ENCODE assay signal across 13 mouse cellular contexts in genomic region chr7:126427323-126427860, GRCm38 (mm10). TPM values are rescaled to one million over a fixed set of nuclear protein-coding genes. Genes with fewer than 3 reads are reported as not detected.
A peak's percentile ranks its signal among the peaks of the same experiment; 100 is the strongest.
DNase-seq lines count a peak whose midpoint lies in the region; ATAC-seq and TF ChIP-seq lines count a peak whose summit lies in the region.
"Had no signal": no experiment of that assay in that cellular context is flagged by ENCODE, and none has a peak within 500 bp of the region (broad histone marks: within the 10 kb centered on the region; RNA-seq: fewer than 3 reads in every experiment).

No protein-coding gene starts in this region.

- H3K4me1 ChIP-seq in forebrain, embryonic 12.5 days, result peaks cover 13% of the 10 kb centered on the region
- H3K4me1 ChIP-seq in forebrain, postnatal 0 days (ENCODE audit: insufficient read depth), result peaks cover 12% of the 10 kb centered on the region
- peaks cover 15% of the 10 kb centered on the region for H3K4me1 ChIP-seq in midbrain, embryonic 12.5 days
- H3K4me1 ChIP-seq in midbrain, embryonic 14.5 days (ENCODE audit: control insufficient read depth, insufficient read depth, low read length), result peaks cover 14% of the 10 kb centered on the region
- peaks cover 7% of the 10 kb centered on the region for H3K4me1 ChIP-seq in neural tube, embryonic 12.5 days
- peaks cover 28% of the 10 kb centered on the region for H3K4me1 ChIP-seq in heart, embryonic 10.5 days

- no peaks in the 10 kb centered on the region for H3K36me3 ChIP-seq in forebrain, embryonic 12.5 days (replicated peaks)
- H3K36me3 ChIP-seq in forebrain, postnatal 0 days (ENCODE audit: insufficient read depth), result no peaks in the 10 kb centered on the region; the same call in 1 of the 2 replicates
- H3K36me3 ChIP-seq in midbrain, embryonic 12.5 days, result 0 out of 2 replicates have a peak, but pooled peaks cover 4% of the 10 kb centered on the region
- no peaks in the 10 kb centered on the region for H3K36me3 ChIP-seq in midbrain, embryonic 14.5 days (ENCODE audit: control insufficient read depth, insufficient read depth, low read length)
- H3K36me3 ChIP-seq in neural tube, embryonic 12.5 days, result no peaks in the 10 kb centered on the region
- peaks cover 16% of the 10 kb centered on the region; the same call in 1 of the 2 replicates for H3K36me3 ChIP-seq in heart, embryonic 10.5 days

- no peaks in the 10 kb centered on the region for H3K27me3 ChIP-seq in forebrain, embryonic 12.5 days
- no peaks in the 10 kb centered on the region for H3K27me3 ChIP-seq in forebrain, postnatal 0 days (ENCODE audit: insufficient read depth, low read length)
- 0 out of 2 replicates have a peak, but pooled peaks cover 4% of the 10 kb centered on the region for H3K27me3 ChIP-seq in midbrain, embryonic 12.5 days
- H3K27me3 ChIP-seq in midbrain, embryonic 14.5 days (ENCODE audit: control insufficient read depth, insufficient read depth, low read length), result no peaks in the 10 kb centered on the region
- H3K27me3 ChIP-seq in neural tube, embryonic 12.5 days (replicated peaks), result no peaks in the 10 kb centered on the region
- peaks cover 3% of the 10 kb centered on the region; the same call in 1 of the 2 replicates for H3K27me3 ChIP-seq in heart, embryonic 10.5 days (ENCODE audit: insufficient read depth, poor library complexity, severe bottlenecking)

- no peak overlapping the region for H3K27ac ChIP-seq in forebrain, embryonic 12.5 days
- H3K27ac ChIP-seq in forebrain, postnatal 0 days (ENCODE audit: low read depth, low read length), result no peak overlapping the region
- H3K27ac ChIP-seq in midbrain, embryonic 12.5 days (replicated peaks), result no peak overlapping the region
- H3K27ac ChIP-seq in midbrain, embryonic 14.5 days (replicated peaks; ENCODE audit: low read depth, low read length), result no peak overlapping the region
- no peak overlapping the region for H3K27ac ChIP-seq in neural tube, embryonic 12.5 days
- no peak overlapping the region for H3K27ac ChIP-seq in heart, embryonic 10.5 days

- ATAC-seq in forebrain, embryonic 12.5 days (ENCODE audit: low FRiP score), result no peak
- ATAC-seq in forebrain, postnatal 0 days, result no peak
- no peak for ATAC-seq in midbrain, embryonic 12.5 days (ENCODE audit: low FRiP score, low read depth)
- ATAC-seq in midbrain, embryonic 14.5 days (ENCODE audit: low FRiP score, low TSS enrichment), result no peak
- ATAC-seq in neural tube, embryonic 12.5 days (ENCODE audit: low FRiP score, low read depth), result no peak
- ATAC-seq in megakaryocyte progenitor cell, adult 5-6 weeks (replicated peaks; ENCODE audit: poor library complexity), result no peak

- 65% methylated on average over 12 of the region's 13 CpGs for WGBS in forebrain, embryonic 12.5 days
- WGBS in forebrain, postnatal 0 days, result 66% methylated on average over 13 of the region's 13 CpGs
- WGBS in midbrain, embryonic 12.5 days, result 67% methylated on average over 12 of the region's 13 CpGs
- 68% methylated on average over 12 of the region's 13 CpGs for WGBS in midbrain, embryonic 14.5 days
- WGBS in neural tube, embryonic 12.5 days, result 53% methylated on average over 12 of the region's 13 CpGs
- WGBS in heart, embryonic 10.5 days, result 36% methylated on average over 13 of the region's 13 CpGs

- peak overlapping the region; percentile 77; the same call in 1 of the 2 replicates for H3K9ac ChIP-seq in forebrain, embryonic 12.5 days
- H3K9ac ChIP-seq in forebrain, postnatal 0 days, result no peak overlapping the region
- H3K9ac ChIP-seq in midbrain, embryonic 12.5 days (replicated peaks), result peak overlapping the region; percentile 89; the same call in 1 of the 2 replicates
- H3K9ac ChIP-seq in midbrain, embryonic 14.5 days (replicated peaks; ENCODE audit: low read length), result no peak overlapping the region; the same call in 1 of the 2 replicates
- no peak overlapping the region for H3K9ac ChIP-seq in neural tube, embryonic 12.5 days

- TF ChIP-seq CTCF in forebrain, postnatal 0 days (IDR thresholded peaks at IDR 0.05; ENCODE audit: low read depth), result no peak

- no peaks in the 10 kb centered on the region for H3K9me3 ChIP-seq in forebrain, embryonic 12.5 days
- H3K9me3 ChIP-seq in forebrain, postnatal 0 days (ENCODE audit: low read length), result no peaks in the 10 kb centered on the region
- H3K9me3 ChIP-seq in midbrain, embryonic 12.5 days, result no peaks in the 10 kb centered on the region
- H3K9me3 ChIP-seq in midbrain, embryonic 14.5 days (ENCODE audit: control insufficient read depth, low read length), result no peaks in the 10 kb centered on the region
- H3K9me3 ChIP-seq in neural tube, embryonic 12.5 days, result no peaks in the 10 kb centered on the region
- no peaks in the 10 kb centered on the region for H3K9me3 ChIP-seq in heart, embryonic 10.5 days

- DNase-seq in forebrain, postnatal 0 days, result no peak
- DNase-seq in midbrain, embryonic 14.5 days, result no peak
- DNase-seq in embryo, embryonic 11 days, result peak; percentile 11
- DNase-seq in heart, embryonic 10.5 days (ENCODE audit: low spot score), result no peak

- H3K4me3 ChIP-seq in forebrain, embryonic 12.5 days (replicated peaks), result no peak overlapping the region
- no peak overlapping the region for H3K4me3 ChIP-seq in forebrain, postnatal 0 days (ENCODE audit: low read depth, low read length)
- H3K4me3 ChIP-seq in midbrain, embryonic 12.5 days, result no peak overlapping the region
- H3K4me3 ChIP-seq in midbrain, embryonic 14.5 days (replicated peaks; ENCODE audit: low read depth, low read length), result no peak overlapping the region
- H3K4me3 ChIP-seq in neural tube, embryonic 12.5 days, result no peak overlapping the region
- H3K4me3 ChIP-seq in heart, embryonic 10.5 days, result no peak overlapping the region

- H3K4me2 ChIP-seq in forebrain, embryonic 12.5 days, result 0 out of 2 replicates have a peak overlapping the region, but pooled peaks have one; percentile 81
- no peak overlapping the region for H3K4me2 ChIP-seq in forebrain, postnatal 0 days (ENCODE audit: low read depth)
- H3K4me2 ChIP-seq in midbrain, embryonic 12.5 days (replicated peaks), result peak overlapping the region; percentile 76
- no peak overlapping the region for H3K4me2 ChIP-seq in midbrain, embryonic 14.5 days (ENCODE audit: low read length)
- peak overlapping the region; percentile 84 for H3K4me2 ChIP-seq in neural tube, embryonic 12.5 days (replicated peaks)

RNA-seq across cellular contexts. Expression of gene Rabep2, which starts 1.2 kb away (rescaled TPM):
- 20.2 and 20.6 TPM in 2 replicates for polyA plus RNA-seq in forebrain, embryonic 12.5 days (2016; fragmentation: Nextera tagmentation; extraction: Ambion mirVana)
- total RNA-seq in forebrain, postnatal 0 days (2014; rRNA removed), result 26.1 and 26.4 TPM in 2 replicates
- polyA plus RNA-seq in forebrain, postnatal 0 days (2015; fragmentation: Nextera tagmentation; extraction: Ambion mirVana), result 17.3 and 19.3 TPM in 2 replicates
- 25.1 and 26.0 TPM in 2 replicates for polyA plus RNA-seq in midbrain, embryonic 12.5 days (2016; fragmentation: Nextera tagmentation; extraction: Ambion mirVana)
- polyA plus RNA-seq in midbrain, embryonic 14.5 days (2014; fragmentation: Nextera tagmentation; extraction: Ambion mirVana), result 19.6 and 22.1 TPM in 2 replicates
- polyA plus RNA-seq in neural tube, embryonic 12.5 days (2016; fragmentation: Nextera tagmentation; extraction: Ambion mirVana), result 26.8 TPM in 2 replicates
- 25.5 and 25.8 TPM in 2 replicates for polyA plus RNA-seq in heart, embryonic 10.5 days (2016; fragmentation: Nextera tagmentation; extraction: Ambion mirVana)
- total RNA-seq in megakaryocyte progenitor cell, adult 5-6 weeks (2015), result 4.0 and 4.9 TPM in 2 replicates
- 12.9 and 19.5 TPM in 2 replicates for total RNA-seq in megakaryocyte progenitor cell, adult 5-6 weeks (2017)

RNA-seq across cellular contexts. Expression of gene Cd19, which starts 12.7 kb away (rescaled TPM):
- polyA plus RNA-seq in forebrain, embryonic 12.5 days (2016; fragmentation: Nextera tagmentation; extraction: Ambion mirVana), result 0.40 TPM in 1 of 2 replicates, not detected in the other
- total RNA-seq in forebrain, postnatal 0 days (2014; rRNA removed), result 0.67 TPM in 1 of 2 replicates, not detected in the other
- not detected in 2 replicates for polyA plus RNA-seq in forebrain, postnatal 0 days (2015; fragmentation: Nextera tagmentation; extraction: Ambion mirVana)
- polyA plus RNA-seq in midbrain, embryonic 12.5 days (2016; fragmentation: Nextera tagmentation; extraction: Ambion mirVana), result not detected in 2 replicates
- not detected in 2 replicates for polyA plus RNA-seq in midbrain, embryonic 14.5 days (2014; fragmentation: Nextera tagmentation; extraction: Ambion mirVana)
- not detected in 2 replicates for polyA plus RNA-seq in neural tube, embryonic 12.5 days (2016; fragmentation: Nextera tagmentation; extraction: Ambion mirVana)
- not detected in 2 replicates for polyA plus RNA-seq in heart, embryonic 10.5 days (2016; fragmentation: Nextera tagmentation; extraction: Ambion mirVana)
- total RNA-seq in megakaryocyte progenitor cell, adult 5-6 weeks (2015), result not detected in 2 replicates
- total RNA-seq in megakaryocyte progenitor cell, adult 5-6 weeks (2017), result not detected in 2 replicates
- total RNA-seq: hematopoietic stem cell, adult 5-6 weeks had no signal
- polyA plus RNA-seq: forebrain, embryonic 11.5 days; liver, embryonic 11.5 days; neural tube, embryonic 14.5 days; stomach, embryonic 14.5 days had no signal

RNA-seq across cellular contexts. Expression of gene Nfatc2ip, which starts 30.9 kb away (rescaled TPM):
- polyA plus RNA-seq in forebrain, embryonic 12.5 days (2016; fragmentation: Nextera tagmentation; extraction: Ambion mirVana), result 3.9 and 4.6 TPM in 2 replicates
- total RNA-seq in forebrain, postnatal 0 days (2014; rRNA removed), result 5.2 and 6.3 TPM in 2 replicates
- polyA plus RNA-seq in forebrain, postnatal 0 days (2015; fragmentation: Nextera tagmentation; extraction: Ambion mirVana), result 2.2 and 2.4 TPM in 2 replicates
- polyA plus RNA-seq in midbrain, embryonic 12.5 days (2016; fragmentation: Nextera tagmentation; extraction: Ambion mirVana), result 3.4 and 4.3 TPM in 2 replicates
- 3.5 and 4.9 TPM in 2 replicates for polyA plus RNA-seq in midbrain, embryonic 14.5 days (2014; fragmentation: Nextera tagmentation; extraction: Ambion mirVana)
- polyA plus RNA-seq in neural tube, embryonic 12.5 days (2016; fragmentation: Nextera tagmentation; extraction: Ambion mirVana), result 3.2 and 4.2 TPM in 2 replicates
- polyA plus RNA-seq in heart, embryonic 10.5 days (2016; fragmentation: Nextera tagmentation; extraction: Ambion mirVana), result 1.5 and 1.6 TPM in 2 replicates
- 11.4 and 12.2 TPM in 2 replicates for total RNA-seq in megakaryocyte progenitor cell, adult 5-6 weeks (2015)
- 14.9 and 15.3 TPM in 2 replicates for total RNA-seq in megakaryocyte progenitor cell, adult 5-6 weeks (2017)

RNA-seq across cellular contexts. Expression of gene Atp2a1, which starts 35.5 kb away (rescaled TPM):
- polyA plus RNA-seq in forebrain, embryonic 12.5 days (2016; fragmentation: Nextera tagmentation; extraction: Ambion mirVana), result 0.23 and 0.43 TPM in 2 replicates
- 0.24 and 0.54 TPM in 2 replicates for total RNA-seq in forebrain, postnatal 0 days (2014; rRNA removed)
- 0.10 and 0.45 TPM in 2 replicates for polyA plus RNA-seq in forebrain, postnatal 0 days (2015; fragmentation: Nextera tagmentation; extraction: Ambion mirVana)
- polyA plus RNA-seq in midbrain, embryonic 12.5 days (2016; fragmentation: Nextera tagmentation; extraction: Ambion mirVana), result 0.57 and 0.58 TPM in 2 replicates
- polyA plus RNA-seq in midbrain, embryonic 14.5 days (2014; fragmentation: Nextera tagmentation; extraction: Ambion mirVana), result 0.39 TPM in 1 of 2 replicates, not detected in the other
- polyA plus RNA-seq in neural tube, embryonic 12.5 days (2016; fragmentation: Nextera tagmentation; extraction: Ambion mirVana), result 10.2 and 16.5 TPM in 2 replicates
- 6.8 and 9.5 TPM in 2 replicates for polyA plus RNA-seq in heart, embryonic 10.5 days (2016; fragmentation: Nextera tagmentation; extraction: Ambion mirVana)
- total RNA-seq in megakaryocyte progenitor cell, adult 5-6 weeks (2015), result not detected in 2 replicates
- not detected in 2 replicates for total RNA-seq in megakaryocyte progenitor cell, adult 5-6 weeks (2017)
- polyA plus RNA-seq: forebrain, embryonic 11.5 days; stomach, embryonic 14.5 days had no signal

RNA-seq across cellular contexts. Expression of gene Sh2b1, which starts 47.8 kb away (rescaled TPM):
- 57.7 and 60.2 TPM in 2 replicates for polyA plus RNA-seq in forebrain, embryonic 12.5 days (2016; fragmentation: Nextera tagmentation; extraction: Ambion mirVana)
- total RNA-seq in forebrain, postnatal 0 days (2014; rRNA removed), result 31.0 and 35.4 TPM in 2 replicates
- polyA plus RNA-seq in forebrain, postnatal 0 days (2015; fragmentation: Nextera tagmentation; extraction: Ambion mirVana), result 66.0 and 70.4 TPM in 2 replicates
- polyA plus RNA-seq in midbrain, embryonic 12.5 days (2016; fragmentation: Nextera tagmentation; extraction: Ambion mirVana), result 60.9 and 66.1 TPM in 2 replicates
- 67.5 and 73.1 TPM in 2 replicates for polyA plus RNA-seq in midbrain, embryonic 14.5 days (2014; fragmentation: Nextera tagmentation; extraction: Ambion mirVana)
- 60.5 and 62.9 TPM in 2 replicates for polyA plus RNA-seq in neural tube, embryonic 12.5 days (2016; fragmentation: Nextera tagmentation; extraction: Ambion mirVana)
- polyA plus RNA-seq in heart, embryonic 10.5 days (2016; fragmentation: Nextera tagmentation; extraction: Ambion mirVana), result 46.3 and 47.1 TPM in 2 replicates
- 33.4 and 36.3 TPM in 2 replicates for total RNA-seq in megakaryocyte progenitor cell, adult 5-6 weeks (2015)
- 19.3 and 20.1 TPM in 2 replicates for total RNA-seq in megakaryocyte progenitor cell, adult 5-6 weeks (2017)

Comparison
In these comparisons a context has a peak if more than half of its experiments do, and no peak if none do; other contexts are left out.
1. H3K4me2 ChIP-seq: peak in forebrain, embryonic 12.5 days (single experiment), midbrain, embryonic 12.5 days (single experiment) and neural tube, embryonic 12.5 days (single experiment); none in forebrain, postnatal 0 days (single experiment) and midbrain, embryonic 14.5 days (single experiment).
2. H3K9ac ChIP-seq: peak in forebrain, embryonic 12.5 days (single experiment) and midbrain, embryonic 12.5 days (single experiment); none in forebrain, postnatal 0 days (single experiment), midbrain, embryonic 14.5 days (single experiment) and neural tube, embryonic 12.5 days (single experiment).